Mouse (Mus musculus) splenic B cell, adult 2 months (primary cell): ENCODE data around the gene Slc24a1.
A peak's percentile ranks its signal among the peaks of the same experiment; 100 is the strongest.
"Not testable (repeated sequence)": the region's sequence is repeated elsewhere in the genome, so short reads cannot be mapped to it uniquely, and the experiment has no call there.

ENCODE experiments used
- DNase-seq: peaks from one replicate; pipeline ENCODE4 v3.0.0-alpha.2; 2011; ENCODE audit warnings: low read depth, low spot score
- H3K27me3 ChIP-seq: 2 replicates; pipeline ENCODE4 v1.6.1; 2012; ENCODE audit warnings: mild to moderate bottlenecking, low read length, moderate library complexity, mixed read lengths; ENCODE audit not compliant: control insufficient read depth, poor library complexity, insufficient read depth, severe bottlenecking
- H3K36me3 ChIP-seq: 2 replicates; pipeline ENCODE4 v1.6.1; 2012; ENCODE audit warnings: mild to moderate bottlenecking, low read length, moderate library complexity, mixed read lengths; ENCODE audit not compliant: control insufficient read depth, poor library complexity, insufficient read depth, severe bottlenecking

The Slc24a1 gene

GRCm38 (mm10) chr9:64951161-64951657 lies at the start of gene Slc24a1:
Slc24a1 (minus strand) TSS chr9:64951607.
- no peaks in the 10 kb centered on the region; the same call in 1 of the 2 replicates for H3K27me3 ChIP-seq
- H3K36me3 ChIP-seq: no peaks in the 10 kb centered on the region
- no peak for DNase-seq

GRCm38 (mm10) chr9:64995464-64995863 lies 44.1 kb upstream of the Slc24a1 start:
- peaks cover 11% of the 10 kb centered on the region; the same call in 1 of the 2 replicates for H3K36me3 ChIP-seq
- not testable (repeated sequence) for DNase-seq, H3K27me3 ChIP-seq

GRCm38 (mm10) chr9:64990291-64990690 lies 38.9 kb upstream of the Slc24a1 start:
- DNase-seq: no peak
- H3K27me3 ChIP-seq: no peaks in the 10 kb centered on the region
- H3K36me3 ChIP-seq: peaks cover 9% of the 10 kb centered on the region; the same call in 1 of the 2 replicates

- H3K27me3 ChIP-seq: no peaks in the 10 kb centered on the region
- DNase-seq: no peak
- H3K36me3 ChIP-seq: peaks cover 11% of the 10 kb centered on the region; the same call in 1 of the 2 replicates
Measured at GRCm38 (mm10) chr9:64988443-64988842, 37.0 kb upstream of the Slc24a1 start.

- Histone ChIP-seq H3K36me3 (peaks cover 9% of the 10 kb centered on the region; the same call in 1 of the 2 replicates), H3K27me3 (no peaks in the 10 kb centered on the region)
- no peak for DNase-seq
Measured at GRCm38 (mm10) chr9:64987651-64988050, 36.2 kb upstream of the Slc24a1 start.

GRCm38 (mm10) chr9:64985807-64986206 lies 34.4 kb upstream of the Slc24a1 start:
- Histone ChIP-seq H3K27me3 (no peaks in the 10 kb centered on the region), H3K36me3 (peaks cover 13% of the 10 kb centered on the region; the same call in 1 of the 2 replicates)
- no peak for DNase-seq

GRCm38 (mm10) chr9:64985037-64985794 lies 33.8 kb upstream of the Slc24a1 start:
- no peak for DNase-seq

GRCm38 (mm10) chr9:64981904-64982303 lies 30.5 kb upstream of the Slc24a1 start:
- Histone ChIP-seq H3K27me3 (no peaks in the 10 kb centered on the region), H3K36me3 (peaks cover 10% of the 10 kb centered on the region)
- DNase-seq: no peak

More at GRCm38 (mm10) chr9:64985037-64985794, 33.8 kb upstream of the Slc24a1 start:
- peaks cover 10% of the 10 kb centered on the region for H3K36me3 ChIP-seq
- no peaks in the 10 kb centered on the region for H3K27me3 ChIP-seq

- H3K27me3 ChIP-seq: no peaks in the 10 kb centered on the region
- H3K36me3 ChIP-seq: peaks cover 14% of the 10 kb centered on the region
- DNase-seq: no peak
Measured at GRCm38 (mm10) chr9:64980548-64980947, 29.1 kb upstream of the Slc24a1 start.

GRCm38 (mm10) chr9:64960978-64961320 lies 9.5 kb upstream of the Slc24a1 start:
- DNase-seq: no peak
- no peaks in the 10 kb centered on the region; the same call in 1 of the 2 replicates for H3K36me3 ChIP-seq

GRCm38 (mm10) chr9:64960117-64960977 lies 8.9 kb upstream of the Slc24a1 start, which contains the start of gene Ints14:
Ints14 (plus strand) TSS chr9:64960905.
- DNase-seq: peak; percentile 96

More at GRCm38 (mm10) chr9:64960978-64961320, 9.5 kb upstream of the Slc24a1 start:
- no peaks in the 10 kb centered on the region for H3K27me3 ChIP-seq

GRCm38 (mm10) chr9:64957276-64957675 lies 5.9 kb upstream of the Slc24a1 start:
- no peak for DNase-seq
- Histone ChIP-seq H3K27me3 (no peaks in the 10 kb centered on the region), H3K36me3 (no peaks in the 10 kb centered on the region)

More at GRCm38 (mm10) chr9:64960117-64960977, 8.9 kb upstream of the Slc24a1 start, which contains the start of gene Ints14:
- no peaks in the 10 kb centered on the region for H3K27me3 ChIP-seq
- H3K36me3 ChIP-seq: no peaks in the 10 kb centered on the region; the same call in 1 of the 2 replicates

- Histone ChIP-seq H3K27me3 (no peaks in the 10 kb centered on the region), H3K36me3 (no peaks in the 10 kb centered on the region)
- peak; percentile 33 for DNase-seq
Measured at GRCm38 (mm10) chr9:64956337-64956736, 4.9 kb upstream of the Slc24a1 start.

- no peak for DNase-seq
- Histone ChIP-seq H3K27me3 (no peaks in the 10 kb centered on the region; the same call in 1 of the 2 replicates), H3K36me3 (no peaks in the 10 kb centered on the region)
Measured at GRCm38 (mm10) chr9:64953190-64953589, 1.8 kb upstream of the Slc24a1 start.
